Mouse (Mus musculus) cortical plate, adult 2 months (tissue): ENCODE measurements at regions not wholly inside any gene's neighbourhood (a gene's known extent, or its start where the extent isn't known, plus 50 kb on each side); places are given as distances from the start of the nearest gene placed in this dataset.

Source experiments
- CTCF ChIP-seq: fragments of 200-500 bp; IDR thresholded peaks from 2 replicates; pipeline ENCODE4 v1.5.1; 2011; ENCODE audit warnings: mild to moderate bottlenecking, control low read depth, low read length; ENCODE audit not compliant: insufficient read depth; ENCODE audit errors: extremely low read depth
- POLR2A ChIP-seq: fragments of 200-500 bp; IDR thresholded peaks from 2 replicates; pipeline ENCODE4 v1.6.1; 2011; ENCODE audit warnings: mild to moderate bottlenecking, low read length, control low read depth; ENCODE audit not compliant: insufficient read depth; ENCODE audit errors: extremely low read depth

GRCm38 (mm10) chr15:57574080-57574618 lies 96.7 kb upstream of the Slc22a22 start:
- TF ChIP-seq CTCF (no peak), POLR2A (no peak)
